Mouse (Mus musculus) ZHBTc4 (cell line): Measurements from ENCODE around the gene Gm3371.
"Not testable (repeated sequence)": the region's sequence is repeated elsewhere in the genome, so short reads cannot be mapped to it uniquely, and the experiment has no call there.

Experiments used
- DNase-seq: peaks from one replicate; pipeline ENCODE4 v3.0.0-alpha.2; 2011; ENCODE audit warnings: low read depth, low spot score

Gene Gm3371

DNA sequence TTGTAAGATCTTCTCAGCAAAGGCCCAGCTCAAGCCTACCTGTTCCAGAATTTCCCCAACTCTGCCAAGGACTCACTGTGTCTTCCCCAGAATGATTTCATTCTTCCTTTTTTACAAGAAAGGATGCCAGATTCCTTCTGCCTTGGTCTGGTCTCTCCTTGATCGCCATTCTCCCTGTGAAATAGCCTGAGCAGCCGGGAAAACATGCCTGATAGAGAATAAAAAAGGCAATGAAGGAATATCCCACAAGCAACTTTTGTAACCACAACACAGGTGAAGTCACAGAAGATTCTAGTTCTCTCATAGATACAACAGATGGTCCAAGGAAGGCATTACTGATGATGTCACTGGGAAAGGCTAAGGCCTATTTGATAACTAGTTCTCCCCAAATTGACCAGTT is at the start of gene Gm3371:
TSS of gene Gm3371 (minus strand) at position 101 of the 400 bp plus-strand sequence.
- DNase-seq = not testable (repeated sequence)

DNA sequence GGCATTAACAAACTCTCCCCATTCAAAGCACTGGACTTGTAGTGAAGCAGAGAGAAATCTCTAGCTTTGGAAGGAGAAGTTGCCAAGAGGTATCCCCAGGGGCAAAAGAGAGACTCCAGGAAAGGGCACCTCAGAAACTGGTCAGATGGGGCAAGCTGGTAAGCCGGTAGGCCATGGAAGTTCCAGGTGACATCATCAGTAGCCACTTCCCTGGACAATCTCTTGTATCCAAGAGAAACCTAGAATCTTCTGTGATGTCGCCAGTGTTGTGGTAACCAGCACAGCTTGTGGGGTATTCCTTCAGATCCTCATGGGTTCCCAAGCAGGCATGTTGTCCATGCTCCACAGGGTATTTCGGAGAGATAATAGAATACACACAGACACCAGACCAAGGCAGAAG is 22.8 kb upstream of the Gm3371 start, which contains the start of gene Gm8232:
TSS of gene Gm8232 (plus strand) at position 301 of the 400 bp plus-strand sequence.
- not testable (repeated sequence) for DNase-seq

DNA sequence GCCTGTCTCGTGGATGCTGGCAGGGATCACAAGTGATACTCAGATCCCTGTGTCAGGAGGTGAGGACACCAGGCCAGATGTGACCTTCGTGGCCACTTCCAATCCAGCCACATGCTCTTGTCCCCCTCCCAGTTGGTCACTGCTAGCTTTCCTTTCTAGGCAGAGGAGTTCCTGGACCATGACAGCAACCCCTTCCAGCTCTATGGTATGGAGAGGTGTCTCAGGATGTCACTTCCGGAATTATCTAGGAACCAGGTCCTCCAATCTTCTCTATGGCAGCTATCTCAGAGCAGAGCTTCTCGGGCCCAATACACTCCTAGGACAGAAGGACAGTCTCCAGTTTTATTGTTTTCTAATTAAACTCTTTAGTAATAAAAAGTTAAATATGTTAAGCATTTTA is 26.3 kb downstream of the Gm3371 start:
- not testable (repeated sequence) for DNase-seq

DNA sequence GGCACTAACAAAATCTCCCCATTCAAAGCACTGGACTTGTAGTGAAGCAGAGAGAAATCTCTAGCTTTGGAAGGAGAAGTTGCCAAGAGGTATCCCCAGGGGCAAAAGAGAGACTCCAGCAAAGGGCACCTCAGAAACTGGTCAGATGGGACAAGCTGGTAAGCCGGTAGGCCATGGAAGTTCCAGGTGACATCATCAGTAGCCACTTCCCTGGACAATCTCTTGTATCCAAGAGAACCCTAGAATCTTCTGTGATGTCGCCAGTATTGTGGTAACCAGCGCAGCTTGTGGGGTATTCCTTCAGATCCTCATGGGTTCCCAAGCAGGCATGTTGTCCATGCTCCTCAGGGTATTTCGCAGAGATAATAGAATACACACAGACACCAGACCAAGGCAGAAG is 45.4 kb downstream of the Gm3371 start, which contains the start of gene Gm8229:
TSS of gene Gm8229 (plus strand) at position 301 of the 400 bp plus-strand sequence.
- not testable (repeated sequence) for DNase-seq

DNA sequence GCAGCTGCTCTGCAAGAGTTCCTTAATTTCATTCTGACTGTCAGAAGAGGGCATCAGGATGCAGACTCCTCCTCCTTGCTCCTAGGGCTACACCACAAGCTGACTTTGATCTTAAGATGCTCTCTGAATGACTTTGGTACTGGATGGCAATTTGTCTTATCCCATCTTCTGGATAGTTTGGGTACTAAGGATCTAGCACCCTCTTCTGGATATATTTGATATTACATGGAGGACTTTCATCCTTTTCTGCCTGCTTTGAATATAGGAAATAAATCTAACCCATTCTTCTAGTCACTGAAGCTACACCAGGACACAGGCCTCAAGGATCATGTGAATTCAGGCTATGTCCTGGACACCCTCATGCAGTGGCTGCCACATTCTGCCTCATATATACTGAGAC is 48.2 kb downstream of the Gm3371 start:
- peak; percentile 41 for DNase-seq

DNA sequence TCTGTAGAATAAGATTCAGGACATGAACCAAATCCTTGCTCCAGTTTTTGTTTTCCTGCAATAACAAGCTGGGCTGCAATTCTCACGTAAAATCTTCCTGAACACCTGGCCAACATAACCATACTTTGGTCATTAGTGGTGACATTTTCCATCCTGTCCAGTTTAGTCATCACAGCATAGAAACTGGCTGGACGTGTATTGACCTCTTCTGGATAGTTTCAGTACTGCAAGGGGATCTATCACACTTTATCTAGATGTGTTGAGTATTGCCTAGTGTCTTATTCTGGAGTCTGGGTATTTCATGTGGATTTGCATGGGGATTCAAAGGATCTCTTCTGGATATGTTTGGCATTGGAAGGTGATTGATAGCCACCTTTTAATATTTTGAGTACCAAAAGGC is 49.1 kb downstream of the Gm3371 start:
- peak; percentile 1 for DNase-seq
